Mouse (Mus musculus): ENCODE measurements at regions not wholly inside any gene's neighbourhood (a gene's known extent, or its start where the extent isn't known, plus 50 kb on each side); places are given as distances from the start of the nearest gene placed in this dataset.

GRCm38 (mm10) chr10:12061069-12061861 is 718.1 kb downstream of the Epm2a start:
- no peak for TF ChIP-seq POLR2A (IDR thresholded peaks at IDR 0.05; ENCODE audit: insufficient read depth, low read depth, low read length)
- TF ChIP-seq CTCF (IDR thresholded peaks at IDR 0.05; ENCODE audit: insufficient read depth, low read depth, low read length) = no peak
